Mouse (Mus musculus) embryonic fibroblast, embryonic 13.5 days (primary cell): ENCODE measurements around the gene Elf3. TPM values are rescaled to one million over a fixed set of nuclear protein-coding genes. Genes with fewer than 3 reads are reported as not detected.
"Not testable (repeated sequence)": the region's sequence is repeated elsewhere in the genome, so short reads cannot be mapped to it uniquely, and the experiment has no call there.

ENCODE experiments used
- H3K27ac ChIP-seq: 2 replicates; pipeline ENCODE4 v1.5.1; 2012; ENCODE audit warnings: low read length, control low read depth, inconsistent platforms; ENCODE audit not compliant: insufficient read depth
- H3K4me1 ChIP-seq: 2 replicates; pipeline ENCODE4 v1.6.1; 2011; ENCODE audit warnings: low read length; ENCODE audit not compliant: control insufficient read depth, insufficient read depth
- H3K4me3 ChIP-seq: 2 replicates; pipeline ENCODE4 v1.5.1; 2011; ENCODE audit warnings: mild to moderate bottlenecking, control low read depth, low read length; ENCODE audit not compliant: insufficient read depth
- CTCF ChIP-seq: IDR thresholded peaks from 2 replicates; pipeline ENCODE4 v1.5.1; 2011; ENCODE audit warnings: mild to moderate bottlenecking, control low read depth, low read length, moderate library complexity, borderline replicate concordance; ENCODE audit not compliant: insufficient read depth
- POLR2A ChIP-seq: IDR thresholded peaks from 2 replicates; pipeline ENCODE4 v1.6.1; 2011; ENCODE audit warnings: low read depth, mild to moderate bottlenecking, control low read depth, low read length, moderate library complexity
- polyA plus RNA-seq: library from polyadenylated mRNA; stranded (reverse); fragments of >200 nt; gene quantifications from 2 replicates; pipeline ENCODE4 v1.2.4, GENCODE M21; 2011; ENCODE audit warnings: low read depth; ENCODE audit not compliant: missing spikeins, insufficient read length

Gene Elf3
- polyA plus RNA-seq, 1 experiment = not detected

DNA sequence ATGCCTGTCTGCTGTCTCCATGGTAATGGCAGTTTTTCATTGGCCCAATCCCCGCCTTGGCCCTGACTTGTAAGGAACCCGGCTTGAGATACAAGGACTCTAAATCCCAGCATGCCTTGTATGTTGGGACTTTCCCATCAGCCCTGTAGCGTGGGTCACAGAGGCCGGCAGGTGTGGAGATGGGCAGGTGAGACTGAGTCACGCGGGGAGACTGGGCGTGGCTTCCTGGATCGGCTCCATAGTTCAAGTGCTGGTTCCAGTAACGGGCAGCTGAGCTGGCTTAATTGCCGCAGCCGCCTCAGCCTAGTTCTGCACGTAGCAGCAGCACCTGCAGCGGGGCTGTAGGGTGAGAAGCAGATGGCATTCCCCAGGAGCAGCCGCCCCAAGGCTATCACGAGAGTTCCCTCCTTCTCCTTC is 9.9 kb downstream of the Elf3 start:
- no peak overlapping the region for H3K27ac ChIP-seq
- no peak overlapping the region for H3K4me3 ChIP-seq
- TF ChIP-seq POLR2A (no peak), CTCF (no peak)
- no peaks in the 10 kb centered on the region for H3K4me1 ChIP-seq

DNA sequence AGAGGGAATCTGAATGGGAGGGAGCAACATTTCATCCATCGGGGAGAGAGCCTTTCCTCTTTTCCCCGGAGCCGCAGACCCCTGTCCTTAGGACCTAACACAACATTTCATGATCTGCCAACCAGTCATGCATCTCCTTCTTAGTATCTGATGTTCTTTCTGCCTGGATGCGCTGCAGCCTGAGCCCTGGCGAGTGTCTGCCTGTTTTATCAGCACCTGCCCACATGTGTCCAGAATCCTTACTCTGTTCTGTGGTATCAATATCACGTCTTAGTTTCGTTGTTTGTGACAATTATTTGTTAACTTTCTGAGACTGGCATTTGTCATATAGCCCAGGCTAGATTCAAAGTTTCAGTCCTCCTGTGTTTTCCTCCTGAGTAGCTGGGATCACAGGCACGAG is 14.4 kb downstream of the Elf3 start:
- Histone ChIP-seq H3K27ac (no peak overlapping the region), H3K4me1 (no peaks in the 10 kb centered on the region), H3K4me3 (no peak overlapping the region)
- TF ChIP-seq CTCF = no peak
- no peak for TF ChIP-seq POLR2A

DNA sequence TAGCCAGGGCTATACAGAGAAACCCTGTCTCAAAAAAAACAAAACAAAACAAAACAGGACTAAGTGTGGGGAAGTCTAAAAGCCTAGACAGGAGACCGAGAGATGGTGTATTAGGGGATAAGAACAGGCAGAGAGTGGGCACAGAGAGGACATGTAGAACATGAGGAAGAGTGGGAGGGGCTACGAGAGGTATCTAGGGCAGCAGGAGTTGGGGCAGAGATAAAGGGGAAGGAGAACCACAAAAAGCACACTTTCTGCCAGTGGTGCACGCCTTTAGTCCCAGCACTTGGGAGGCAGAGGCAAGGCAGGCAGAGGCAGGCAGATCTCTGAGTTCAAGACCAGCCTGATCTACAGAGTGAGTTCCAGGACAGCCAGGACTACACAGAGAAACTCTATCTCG is 18.2 kb downstream of the Elf3 start:
- not testable (repeated sequence) for H3K4me3 ChIP-seq, H3K4me1 ChIP-seq, H3K27ac ChIP-seq

DNA sequence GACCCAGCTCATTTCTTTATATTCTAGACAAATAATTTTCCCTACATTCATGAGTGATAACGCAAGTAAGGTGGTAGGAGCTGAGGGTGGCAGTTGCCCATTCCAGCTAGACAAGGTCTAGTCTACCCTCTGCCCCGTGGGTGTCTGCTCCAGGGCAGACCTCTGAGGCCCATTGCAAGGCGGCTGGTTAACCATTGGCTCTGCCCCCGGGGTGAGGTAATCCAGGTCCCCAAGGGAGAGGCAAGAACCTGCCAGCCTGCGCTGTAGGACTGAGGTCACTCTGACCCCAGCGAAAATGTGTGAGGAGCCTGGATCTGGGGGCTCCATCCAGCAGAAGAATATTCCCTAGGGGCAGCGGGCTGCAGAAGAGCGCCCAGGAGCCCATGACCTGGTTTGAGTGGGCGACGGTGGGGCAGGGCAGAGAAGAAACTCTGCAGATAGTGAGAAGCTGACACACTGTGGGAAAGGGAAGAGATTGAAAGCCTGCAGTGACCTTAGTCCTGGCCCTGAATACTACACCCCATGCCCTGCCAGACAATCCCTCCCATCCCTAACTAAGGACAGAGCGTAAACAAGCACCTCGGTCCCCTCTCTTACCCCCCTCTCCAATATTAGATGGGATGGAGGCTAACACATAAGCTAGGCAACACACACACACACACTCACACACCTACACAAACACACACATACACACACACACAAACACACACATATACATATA is 21.1 kb downstream of the Elf3 start:
- TF ChIP-seq POLR2A (no peak), CTCF (no peak)
- H3K4me1 ChIP-seq = no peaks in the 10 kb centered on the region
- H3K4me3 ChIP-seq = no peak overlapping the region

DNA sequence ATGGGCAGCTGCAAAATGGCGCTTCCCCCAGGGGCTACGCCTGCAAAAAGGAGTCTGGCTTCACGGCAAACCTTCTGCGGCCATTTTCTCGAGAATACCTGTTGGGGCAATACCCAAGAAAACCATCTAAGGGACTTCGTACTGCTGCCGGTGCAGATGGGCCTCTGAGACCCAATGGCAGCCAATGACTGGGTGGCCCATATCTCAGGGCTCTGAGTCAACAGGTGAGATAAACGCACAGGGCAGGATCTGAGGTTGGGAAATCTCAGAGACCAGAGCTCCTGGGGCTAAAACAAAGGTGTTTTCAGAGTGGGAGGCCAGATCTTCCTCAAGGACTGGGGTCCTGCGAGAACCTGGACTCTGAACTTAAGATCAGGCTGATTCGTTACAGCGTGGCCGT is 23.6 kb downstream of the Elf3 start:
- H3K27ac ChIP-seq = no peak overlapping the region
- TF ChIP-seq CTCF (no peak), POLR2A (no peak)
- H3K4me1 ChIP-seq = no peaks in the 10 kb centered on the region
- no peak overlapping the region for H3K4me3 ChIP-seq

More for the DNA sequence above, 21.1 kb downstream of the Elf3 start:
- no peak overlapping the region for H3K27ac ChIP-seq

DNA sequence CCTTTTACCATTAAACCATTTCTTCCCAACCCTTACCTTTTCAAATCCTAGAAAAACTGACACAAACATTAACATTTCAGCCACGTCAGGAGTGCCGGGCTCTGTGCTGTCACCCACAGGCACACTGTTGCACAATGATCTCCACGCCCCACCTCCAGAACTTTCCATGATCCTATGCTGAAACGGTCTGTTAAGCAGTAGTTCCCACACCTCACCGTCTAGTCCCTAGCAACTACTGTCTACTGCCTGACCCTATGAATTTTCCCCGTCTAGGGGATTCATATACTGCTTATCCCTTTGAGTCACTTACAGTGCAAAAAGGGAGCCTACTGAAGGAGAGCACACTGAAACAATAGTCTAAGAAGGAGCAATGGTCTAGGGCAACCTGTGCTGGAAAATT is 24.4 kb downstream of the Elf3 start:
- TF ChIP-seq CTCF (no peak), POLR2A (no peak)
- H3K4me1 ChIP-seq = no peaks in the 10 kb centered on the region

DNA sequence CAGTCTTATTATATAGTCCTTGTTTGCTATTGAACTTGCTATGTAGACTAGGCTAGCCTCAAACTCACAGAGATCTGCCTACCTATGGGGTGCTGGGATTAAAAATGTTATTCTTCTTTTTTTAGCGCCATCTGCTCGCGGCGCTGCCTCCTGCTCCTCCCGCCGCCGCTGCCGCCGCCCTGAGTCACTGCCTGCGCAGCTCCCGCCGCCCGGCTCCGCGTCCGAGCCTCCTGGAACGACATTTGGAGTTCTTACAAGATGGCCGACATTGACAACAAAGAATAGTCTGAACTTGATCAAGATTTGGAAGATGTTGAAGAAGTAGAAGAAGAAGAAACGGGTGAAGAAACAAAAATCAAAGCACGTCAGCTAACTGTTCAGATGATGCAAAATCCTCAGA is 26.5 kb downstream of the Elf3 start:
- H3K27ac ChIP-seq, H3K4me3 ChIP-seq, H3K4me1 ChIP-seq: not testable (repeated sequence)

More for the DNA sequence above, 24.4 kb downstream of the Elf3 start:
- Histone ChIP-seq H3K4me3 (no peak overlapping the region), H3K27ac (no peak overlapping the region)

DNA sequence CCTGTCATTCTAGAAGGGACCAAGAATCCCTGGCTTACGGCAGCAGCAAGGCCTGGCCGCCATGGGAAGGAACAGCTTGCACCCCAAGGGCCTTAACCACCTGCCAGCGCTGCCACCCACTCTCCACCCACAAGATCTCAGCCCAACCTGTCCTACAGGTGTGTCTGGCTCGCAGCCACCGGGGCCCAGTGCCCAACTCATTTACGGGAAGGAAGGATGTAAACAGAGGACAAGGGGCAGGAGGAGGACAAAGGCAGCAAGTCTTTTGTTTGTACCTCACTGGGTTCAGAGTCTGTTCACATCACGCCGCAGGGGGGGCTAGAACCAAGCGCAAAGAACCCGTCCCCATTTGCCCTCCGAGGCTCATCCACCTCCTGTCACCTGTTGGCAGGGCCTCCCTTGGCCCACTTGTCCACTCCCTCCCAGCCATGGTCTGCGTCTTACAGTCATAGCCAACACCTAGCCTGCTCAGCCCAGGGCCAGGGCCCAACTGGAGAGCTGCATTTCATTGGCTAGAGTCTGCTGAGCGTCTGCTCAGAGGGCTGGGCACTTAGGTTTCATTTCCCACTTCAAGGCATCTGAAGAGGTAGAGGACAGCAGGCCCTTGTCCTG is 30.9 kb downstream of the Elf3 start:
- H3K4me1 ChIP-seq = no peaks in the 10 kb centered on the region
- TF ChIP-seq CTCF = no peak
- no peak for TF ChIP-seq POLR2A
- H3K27ac ChIP-seq = no peak overlapping the region
- H3K4me3 ChIP-seq = no peak overlapping the region

DNA sequence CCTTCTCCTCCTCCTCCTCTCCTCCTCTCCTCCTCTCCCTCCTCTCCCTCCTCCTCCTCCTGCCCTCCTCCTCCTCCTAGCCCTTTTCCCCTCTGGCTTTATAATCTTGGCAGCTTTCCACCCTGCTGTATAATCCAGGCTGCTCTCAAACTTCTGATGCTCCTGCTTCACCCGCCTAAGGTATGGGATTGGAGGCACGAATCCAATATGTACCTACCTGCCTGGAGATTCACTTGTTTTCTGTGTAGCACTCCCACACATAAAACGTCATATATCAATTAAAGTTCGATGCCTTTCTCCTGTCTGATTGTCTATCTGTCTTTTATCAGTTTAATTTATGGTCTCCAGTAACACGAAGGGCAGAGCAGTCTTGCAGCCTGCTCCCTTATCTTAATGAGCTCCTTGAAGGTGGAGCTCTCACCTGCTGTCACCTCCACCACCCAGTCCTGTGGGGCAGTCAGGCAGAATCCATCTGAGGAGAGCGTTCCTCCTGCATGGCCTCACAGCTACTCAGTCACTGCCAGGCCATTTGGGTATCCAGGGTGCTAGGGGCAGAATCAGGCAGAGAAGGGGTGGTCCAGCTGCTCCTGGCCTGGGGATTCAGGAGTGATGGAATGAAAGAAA is 33.3 kb downstream of the Elf3 start:
- Histone ChIP-seq H3K4me3 (no peak overlapping the region), H3K4me1 (no peaks in the 10 kb centered on the region), H3K27ac (no peak overlapping the region)
- TF ChIP-seq POLR2A (no peak), CTCF (no peak)

DNA sequence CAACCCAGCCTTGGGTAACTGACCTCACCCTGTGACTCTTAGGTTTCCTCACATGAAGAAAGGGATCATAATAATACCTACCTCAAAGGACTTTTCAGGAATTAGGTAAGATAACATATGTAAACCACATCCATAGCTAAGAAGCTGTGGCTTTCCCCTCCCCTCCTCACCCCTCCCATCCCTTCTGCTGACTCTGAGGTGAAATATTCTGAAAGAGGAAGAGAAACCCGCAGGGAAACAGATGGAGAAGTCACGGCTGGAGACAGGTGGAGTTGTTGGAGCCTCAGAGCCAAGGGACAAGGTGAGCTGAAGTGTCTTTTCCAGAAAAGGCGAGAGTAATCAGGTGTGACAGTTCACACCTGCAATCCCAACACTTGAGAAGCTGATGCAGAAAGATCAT is 34.2 kb downstream of the Elf3 start:
- TF ChIP-seq POLR2A (no peak), CTCF (no peak)
- no peaks in the 10 kb centered on the region for H3K4me1 ChIP-seq
- H3K4me3 ChIP-seq = no peak overlapping the region
- no peak overlapping the region for H3K27ac ChIP-seq
